Mouse (Mus musculus) cortical plate, adult 2 months (tissue): ENCODE data around the gene Fen1.

Experiments
- CTCF ChIP-seq: fragments of 200-500 bp; IDR thresholded peaks from 2 replicates; pipeline ENCODE4 v1.5.1; 2011; ENCODE audit warnings: mild to moderate bottlenecking, control low read depth, low read length; ENCODE audit not compliant: insufficient read depth; ENCODE audit errors: extremely low read depth
- POLR2A ChIP-seq: fragments of 200-500 bp; IDR thresholded peaks from 2 replicates; pipeline ENCODE4 v1.6.1; 2011; ENCODE audit warnings: mild to moderate bottlenecking, low read length, control low read depth; ENCODE audit not compliant: insufficient read depth; ENCODE audit errors: extremely low read depth

- TF ChIP-seq CTCF, result no peak
- no peak for TF ChIP-seq POLR2A
Measured at GRCm38 (mm10) chr19:10205051-10205450, 1.1 kb upstream of the Fen1 start.
